Mouse (Mus musculus) neural tube, embryonic 12.5 days (tissue): Measurements from ENCODE around the gene Maz. TPM values are rescaled to one million over a fixed set of nuclear protein-coding genes. Genes with fewer than 3 reads are reported as not detected.

Source experiments
- microRNA-seq: library from miRNA; unstranded; fragments of <30 nt; microRNA quantifications from one replicate; pipeline ENCODE4, GENCODE M21; 2017
- polyA plus RNA-seq: library from polyadenylated mRNA; unstranded; fragments of >200 nt; fragmentation: Nextera tagmentation; extraction: Ambion mirVana; gene quantifications from 2 replicates; pipeline ENCODE4 v1.2.1, GENCODE M21; 2016

Gene Maz
- polyA plus RNA-seq, 1 experiment from 2014 or later, result 134 TPM

Small RNAs within 50 kb of the gene (microRNA-seq; reads per million reads assigned to microRNA genes)
- not detected for gene Gm44343

Other genes starting within 250 kb of the Maz start
- gene Tbx6, start 245.6 kb downstream of the Maz start, polyA plus RNA-seq, result 0.68 and 0.72 TPM in 2 replicates
- gene Ppp4c, start 234.5 kb downstream of the Maz start, polyA plus RNA-seq, result 293 and 310 TPM in 2 replicates
- 21.4 and 25.8 TPM in 2 replicates for gene Fam57b, start 229.4 kb downstream of the Maz start, polyA plus RNA-seq
- not detected in 2 replicates for gene 4930451I11Rik, start 195.4 kb downstream of the Maz start, polyA plus RNA-seq
- gene Doc2a, start 179.6 kb downstream of the Maz start, polyA plus RNA-seq, result 6.2 and 9.1 TPM in 2 replicates
- 29.1 and 33.5 TPM in 2 replicates for gene Hirip3, start 165.1 kb downstream of the Maz start, polyA plus RNA-seq
- 86.4 and 88.0 TPM in 2 replicates for gene Ino80e, start 164.7 kb downstream of the Maz start, polyA plus RNA-seq
- 57.5 and 59.1 TPM in 2 replicates for gene Taok2, start 142.3 kb downstream of the Maz start, polyA plus RNA-seq
- gene Tmem219, start 104.1 kb downstream of the Maz start, polyA plus RNA-seq, result 21.7 and 22.0 TPM in 2 replicates
- gene Kctd13, start 98.2 kb downstream of the Maz start, polyA plus RNA-seq, result 62.1 and 62.8 TPM in 2 replicates
- gene Asphd1, start 77.5 kb downstream of the Maz start, polyA plus RNA-seq, result 2.5 and 2.8 TPM in 2 replicates
- gene Sez6l2, start 76.5 kb downstream of the Maz start, polyA plus RNA-seq, result 17.7 and 20.0 TPM in 2 replicates
- gene Cdipt, start 51.1 kb downstream of the Maz start, polyA plus RNA-seq, result 101 and 103 TPM in 2 replicates
- gene Cdiptos, start 50.9 kb downstream of the Maz start, polyA plus RNA-seq, result 1.1 and 1.4 TPM in 2 replicates
- gene Mvp, start 12.4 kb downstream of the Maz start, polyA plus RNA-seq, result 5.9 and 6.6 TPM in 2 replicates
- gene Pagr1b, start 10.6 kb downstream of the Maz start, polyA plus RNA-seq, result not detected in 2 replicates
- 63.1 and 80.4 TPM in 2 replicates for gene Pagr1a, start 9.7 kb downstream of the Maz start, polyA plus RNA-seq
- 46.4 and 66.2 TPM in 2 replicates for gene Gm42742, start 5.9 kb downstream of the Maz start, polyA plus RNA-seq
- 5.3 and 6.2 TPM in 2 replicates for gene Prrt2, start 5.8 kb downstream of the Maz start, polyA plus RNA-seq
- gene Kif22, start 15.4 kb upstream of the Maz start, polyA plus RNA-seq, result 90.8 and 93.0 TPM in 2 replicates
- not detected in 2 replicates for gene Zg16, start 60.3 kb upstream of the Maz start, polyA plus RNA-seq
- gene AI467606, start 64.3 kb upstream of the Maz start, polyA plus RNA-seq, result 0.88 and 1.2 TPM in 2 replicates
- 1.2 and 2.1 TPM in 2 replicates for gene Qprt, start 95.2 kb upstream of the Maz start, polyA plus RNA-seq
- 0.15 and 0.34 TPM in 2 replicates for gene Spn, start 110.8 kb upstream of the Maz start, polyA plus RNA-seq
- gene Cd2bp2, start 169.0 kb upstream of the Maz start, polyA plus RNA-seq, result 86.4 and 97.3 TPM in 2 replicates
- 43.4 and 45.6 TPM in 2 replicates for gene Tbc1d10b, start 181.4 kb upstream of the Maz start, polyA plus RNA-seq
- 54.2 and 72.8 TPM in 2 replicates for gene Mylpf, start 181.9 kb upstream of the Maz start, polyA plus RNA-seq
- gene Zfp553, start 206.0 kb upstream of the Maz start, polyA plus RNA-seq, result 67.6 and 68.9 TPM in 2 replicates
- 30.1 and 32.8 TPM in 2 replicates for gene Sept1, start 206.1 kb upstream of the Maz start, polyA plus RNA-seq
- gene Zfp771, start 217.2 kb upstream of the Maz start, polyA plus RNA-seq, result 58.1 and 61.9 TPM in 2 replicates
- 130 and 144 TPM in 2 replicates for gene Dctpp1, start 233.7 kb upstream of the Maz start, polyA plus RNA-seq
- gene Sephs2, start 247.0 kb upstream of the Maz start, polyA plus RNA-seq, result 65.2 and 73.1 TPM in 2 replicates